Mouse (Mus musculus): ENCODE data around the gene Pax3.

The Pax3 gene

GRCm38 (mm10) chr1:78172334-78172733 is 24.6 kb downstream of the Pax3 start:
- DNase-seq (ENCODE audit: low spot score) = no peak

- no peak for DNase-seq (ENCODE audit: low spot score)
These were observed 25.3 kb downstream of the Pax3 start for GRCm38 (mm10) chr1:78171671-78172070.

- DNase-seq (ENCODE audit: low spot score) = no peak
These were observed 26.2 kb downstream of the Pax3 start for GRCm38 (mm10) chr1:78170771-78171170.

GRCm38 (mm10) chr1:78168796-78169195 is 28.1 kb downstream of the Pax3 start:
- no peak for DNase-seq (ENCODE audit: low spot score)

GRCm38 (mm10) chr1:78167577-78168286 is 29.2 kb downstream of the Pax3 start:
- no peak for DNase-seq (ENCODE audit: low spot score)

GRCm38 (mm10) chr1:78161745-78162144 is 35.2 kb downstream of the Pax3 start:
- no peak for DNase-seq (ENCODE audit: low spot score)

- DNase-seq (ENCODE audit: low spot score) = no peak
These were observed 39.0 kb downstream of the Pax3 start for GRCm38 (mm10) chr1:78157930-78158329.

GRCm38 (mm10) chr1:78155796-78156195 is 41.1 kb downstream of the Pax3 start:
- DNase-seq (ENCODE audit: low spot score) = no peak

GRCm38 (mm10) chr1:78148011-78148623 is 48.8 kb downstream of the Pax3 start:
- no peak for DNase-seq (ENCODE audit: low spot score)

- no peak for DNase-seq (ENCODE audit: low spot score)
These were observed 53.5 kb downstream of the Pax3 start for GRCm38 (mm10) chr1:78143403-78143802.

GRCm38 (mm10) chr1:78142912-78143311 is 54.0 kb downstream of the Pax3 start:
- DNase-seq (ENCODE audit: low spot score) = no peak

- no peak for DNase-seq (ENCODE audit: low spot score)
These were observed 55.0 kb downstream of the Pax3 start for GRCm38 (mm10) chr1:78141741-78142501.

- no peak for DNase-seq (ENCODE audit: low spot score)
These were observed 55.6 kb downstream of the Pax3 start for GRCm38 (mm10) chr1:78141314-78141713.

- DNase-seq (ENCODE audit: low spot score) = no peak
These were observed 56.2 kb downstream of the Pax3 start for GRCm38 (mm10) chr1:78140505-78141303.

GRCm38 (mm10) chr1:78139287-78139686 is 57.6 kb downstream of the Pax3 start:
- no peak for DNase-seq (ENCODE audit: low spot score)

GRCm38 (mm10) chr1:78129267-78129666 is 67.7 kb downstream of the Pax3 start:
- no peak for DNase-seq (ENCODE audit: low spot score)

- DNase-seq (ENCODE audit: low spot score) = no peak
These were observed 76.9 kb downstream of the Pax3 start for GRCm38 (mm10) chr1:78119899-78120560.

GRCm38 (mm10) chr1:78116046-78116445 is 80.9 kb downstream of the Pax3 start:
- no peak for DNase-seq (ENCODE audit: low spot score)

- no peak for DNase-seq (ENCODE audit: low spot score)
These were observed 86.6 kb downstream of the Pax3 start for GRCm38 (mm10) chr1:78110311-78110710.

GRCm38 (mm10) chr1:78103511-78103910 is 93.4 kb downstream of the Pax3 start:
- DNase-seq (ENCODE audit: low spot score) = no peak

- DNase-seq (ENCODE audit: low spot score) = no peak
These were observed 103.3 kb downstream of the Pax3 start for GRCm38 (mm10) chr1:78093619-78094018.

GRCm38 (mm10) chr1:78088646-78089045 is 108.3 kb downstream of the Pax3 start:
- no peak for DNase-seq (ENCODE audit: low spot score)

All from ovary, adult 18-20 months (tissue).